Mouse (Mus musculus): ENCODE results near the gene Tubb4b. TPM values are rescaled to one million over a fixed set of nuclear protein-coding genes. Genes with fewer than 3 reads are reported as not detected.

The Tubb4b gene
- total and polyA plus RNA-seq, 2 experiments from 2014 or later, result 469 to 553 TPM

DNA sequence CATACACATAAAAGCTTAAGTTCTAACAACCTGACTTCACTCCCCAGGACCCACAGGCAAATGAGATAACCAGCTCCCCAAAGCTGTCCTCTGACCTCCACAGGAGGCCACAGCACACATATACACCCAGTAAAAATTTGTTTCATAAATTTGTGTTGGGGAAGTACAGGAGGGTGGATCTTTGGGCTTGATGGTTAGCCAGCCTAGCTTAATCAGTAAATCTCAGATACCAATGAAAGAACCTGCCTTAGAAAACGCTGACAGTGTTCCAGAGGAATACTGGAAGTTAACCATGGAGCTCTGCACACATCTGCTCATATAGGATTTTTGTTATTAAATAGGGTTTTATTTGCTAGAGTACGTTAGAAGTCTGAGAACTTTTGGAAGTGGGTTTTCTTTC lies 6.8 kb downstream of the Tubb4b start:
- H3K4me2 ChIP-seq (ENCODE audit: low read depth), result no peak overlapping the region
- ATAC-seq, result no peak
- WGBS, result 58% methylated on average over 2 of the region's 2 CpGs

GRCm38 (mm10) chr2:25214444-25214843 lies 10.1 kb downstream of the Tubb4b start, which contains the start of gene Stpg3:
Gene Stpg3 (minus strand): TSS chr2:25214637.
- Histone ChIP-seq H3K4me2 (ENCODE audit: low read depth) (no peak within 1 kb of the TSS), H3K9me3 (ENCODE audit: low read length) (no peaks in the 10 kb centered on the region), H3K4me3 (ENCODE audit: low read depth, low read length) (no peak within 1 kb of the TSS), H3K27me3 (ENCODE audit: insufficient read depth, low read length) (no peaks in the 10 kb centered on the region), H3K4me1 (ENCODE audit: insufficient read depth) (peaks cover 7% of the 10 kb centered on the region), H3K9ac (no peak within 1 kb of the TSS), H3K27ac (ENCODE audit: low read depth, low read length) (no peak within 1 kb of the TSS), H3K36me3 (ENCODE audit: insufficient read depth) (no peaks in the 10 kb centered on the region)
- 78% methylated on average over 3 of the region's 3 CpGs for WGBS
- TF ChIP-seq CTCF (IDR thresholded peaks at IDR 0.05; ENCODE audit: low read depth), result no peak
- DNase-seq, result no peak
- ATAC-seq, result no peak

More for the DNA sequence above, 6.8 kb downstream of the Tubb4b start:
- no peak for TF ChIP-seq CTCF (IDR thresholded peaks at IDR 0.05; ENCODE audit: low read depth)
- no peak overlapping the region for H3K27ac ChIP-seq (ENCODE audit: low read depth, low read length)
- H3K9ac ChIP-seq, result no peak overlapping the region
- H3K4me3 ChIP-seq (ENCODE audit: low read depth, low read length), result no peak overlapping the region
- DNase-seq, result no peak
- H3K36me3 ChIP-seq (ENCODE audit: insufficient read depth), result no peaks in the 10 kb centered on the region
- H3K4me1 ChIP-seq (ENCODE audit: insufficient read depth), result no peaks in the 10 kb centered on the region
- H3K27me3 ChIP-seq (ENCODE audit: insufficient read depth, low read length), result no peaks in the 10 kb centered on the region
- H3K9me3 ChIP-seq (ENCODE audit: low read length), result no peaks in the 10 kb centered on the region

GRCm38 (mm10) chr2:25213266-25213865 lies 11.1 kb downstream of the Tubb4b start:
- no peak for TF ChIP-seq CTCF (IDR thresholded peaks at IDR 0.05; ENCODE audit: low read depth)
- Histone ChIP-seq H3K36me3 (ENCODE audit: insufficient read depth) (0 out of 2 replicates have a peak, but pooled peaks cover 1% of the 10 kb centered on the region), H3K27me3 (ENCODE audit: insufficient read depth, low read length) (no peaks in the 10 kb centered on the region), H3K4me1 (ENCODE audit: insufficient read depth) (peaks cover 17% of the 10 kb centered on the region), H3K9ac (no peak overlapping the region), H3K9me3 (ENCODE audit: low read length) (no peaks in the 10 kb centered on the region), H3K4me2 (ENCODE audit: low read depth) (no peak overlapping the region), H3K27ac (ENCODE audit: low read depth, low read length) (no peak overlapping the region), H3K4me3 (ENCODE audit: low read depth, low read length) (no peak overlapping the region)
- ATAC-seq (no peak), DNase-seq (no peak)
- 72% methylated on average over 23 of the region's 23 CpGs for WGBS

DNA sequence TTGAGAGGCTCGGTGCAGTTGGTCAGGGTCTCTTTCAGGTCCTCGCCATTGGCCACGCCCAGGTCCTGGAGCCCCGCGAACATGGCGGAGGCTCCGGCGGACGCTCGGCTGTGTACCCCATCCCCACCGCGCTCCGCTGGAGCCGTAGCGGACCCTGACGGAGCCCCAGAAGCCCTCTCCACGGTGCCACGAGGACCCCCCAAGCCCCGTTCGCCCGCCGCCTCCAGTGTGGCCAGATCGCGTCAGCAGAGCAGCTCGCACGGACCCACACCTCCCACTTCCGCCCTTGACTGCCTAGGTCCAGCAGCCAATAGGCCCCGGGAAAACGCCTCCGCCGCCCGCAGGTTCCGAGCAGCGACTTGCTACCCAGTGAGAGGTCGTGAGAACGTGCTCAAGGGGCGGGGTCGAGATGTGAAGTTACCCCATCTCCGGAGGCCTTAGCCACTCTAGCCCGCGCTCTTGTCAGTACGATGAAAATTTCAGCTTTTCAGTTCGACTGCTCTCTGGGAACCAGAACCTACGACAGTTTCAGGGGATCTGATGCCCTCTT lies 13.3 kb downstream of the Tubb4b start, which contains the start of gene Nelfb:
Gene Nelfb, minus strand, starts transcription at position 369 of the 550 bp plus-strand sequence.
- Histone ChIP-seq H3K9ac (peak within 1 kb of the TSS; percentile 90), H3K4me1 (ENCODE audit: insufficient read depth) (peaks cover 17% of the 10 kb centered on the region), H3K4me2 (ENCODE audit: low read depth) (peak within 1 kb of the TSS; percentile 85), H3K4me3 (ENCODE audit: low read depth, low read length) (peak within 1 kb of the TSS; percentile 91), H3K9me3 (ENCODE audit: low read length) (no peaks in the 10 kb centered on the region), H3K36me3 (ENCODE audit: insufficient read depth) (peaks cover 16% of the 10 kb centered on the region), H3K27ac (ENCODE audit: low read depth, low read length) (peak within 1 kb of the TSS; percentile 88), H3K27me3 (ENCODE audit: insufficient read depth, low read length) (no peaks in the 10 kb centered on the region)
- ATAC-seq (peak; percentile 96), DNase-seq (peak; percentile 85)
- 3% methylated on average over 44 of the region's 44 CpGs for WGBS
- 0 out of 2 replicates have a peak, but pooled peaks have one; percentile 2 for TF ChIP-seq CTCF (IDR thresholded peaks at IDR 0.05; ENCODE audit: low read depth)

DNA sequence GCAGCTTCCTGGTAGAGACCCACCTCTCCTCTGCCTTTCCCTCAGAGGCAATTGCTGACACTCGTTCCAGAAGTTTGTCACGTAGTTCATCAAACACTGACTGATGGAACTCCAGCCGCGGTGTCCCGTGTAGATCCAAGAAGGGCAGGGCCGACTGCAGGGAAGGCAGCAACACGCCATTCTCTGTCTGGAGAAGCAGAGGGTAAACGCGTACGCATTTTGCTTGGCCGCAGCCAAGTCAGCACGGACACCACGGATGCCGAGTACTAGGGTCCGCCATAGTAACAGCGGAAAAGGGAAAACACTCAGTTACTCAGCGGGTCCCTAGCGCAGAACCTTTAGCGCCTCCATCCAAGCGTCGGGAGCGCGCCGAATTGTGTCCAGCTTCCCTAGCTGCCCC lies 13.8 kb downstream of the Tubb4b start:
- Histone ChIP-seq H3K4me1 (ENCODE audit: insufficient read depth) (peaks cover 17% of the 10 kb centered on the region), H3K4me2 (ENCODE audit: low read depth) (peak overlapping the region; percentile 85), H3K36me3 (ENCODE audit: insufficient read depth) (peaks cover 19% of the 10 kb centered on the region), H3K27me3 (ENCODE audit: insufficient read depth, low read length) (no peaks in the 10 kb centered on the region), H3K27ac (ENCODE audit: low read depth, low read length) (peak overlapping the region; percentile 88), H3K9ac (peak overlapping the region; percentile 90), H3K9me3 (ENCODE audit: low read length) (no peaks in the 10 kb centered on the region), H3K4me3 (ENCODE audit: low read depth, low read length) (peak overlapping the region; percentile 91)
- no peak for TF ChIP-seq CTCF (IDR thresholded peaks at IDR 0.05; ENCODE audit: low read depth)
- WGBS, result under 1% methylated on average over 24 of the region's 24 CpGs
- no peak for DNase-seq
- peak; percentile 42 for ATAC-seq

- no peak for TF ChIP-seq CTCF (IDR thresholded peaks at IDR 0.05; ENCODE audit: low read depth)
- no peak for DNase-seq
- Histone ChIP-seq H3K27ac (ENCODE audit: low read depth, low read length) (no peak overlapping the region), H3K9me3 (ENCODE audit: low read length) (no peaks in the 10 kb centered on the region), H3K36me3 (ENCODE audit: insufficient read depth) (peaks cover 43% of the 10 kb centered on the region), H3K27me3 (ENCODE audit: insufficient read depth, low read length) (no peaks in the 10 kb centered on the region), H3K9ac (no peak overlapping the region), H3K4me2 (ENCODE audit: low read depth) (no peak overlapping the region), H3K4me1 (ENCODE audit: insufficient read depth) (peaks cover 17% of the 10 kb centered on the region), H3K4me3 (ENCODE audit: low read depth, low read length) (no peak overlapping the region)
- WGBS, result 85% methylated on average over 1 of the region's 1 CpGs
- no peak for ATAC-seq
Measured at GRCm38 (mm10) chr2:25207593-25207992, 16.9 kb downstream of the Tubb4b start.

GRCm38 (mm10) chr2:25203631-25204214 lies 20.8 kb downstream of the Tubb4b start:
- Histone ChIP-seq H3K9me3 (ENCODE audit: low read length) (no peaks in the 10 kb centered on the region), H3K36me3 (ENCODE audit: insufficient read depth) (peaks cover 79% of the 10 kb centered on the region)

More at GRCm38 (mm10) chr2:25203631-25204214, 20.8 kb downstream of the Tubb4b start:
- 62% methylated on average over 4 of the region's 4 CpGs for WGBS
- Histone ChIP-seq H3K4me2 (ENCODE audit: low read depth) (no peak overlapping the region), H3K4me3 (ENCODE audit: low read depth, low read length) (no peak overlapping the region), H3K9ac (no peak overlapping the region), H3K27me3 (ENCODE audit: insufficient read depth, low read length) (no peaks in the 10 kb centered on the region), H3K4me1 (ENCODE audit: insufficient read depth) (0 out of 2 replicates have a peak, but pooled peaks cover 4% of the 10 kb centered on the region), H3K27ac (ENCODE audit: low read depth, low read length) (no peak overlapping the region)
- TF ChIP-seq CTCF (IDR thresholded peaks at IDR 0.05; ENCODE audit: low read depth), result peak; percentile 38; the same call in 1 of the 2 replicates
- no peak; the same call in 1 of the 2 replicates for ATAC-seq
- no peak for DNase-seq
